8 mouse cellular contexts compared by ENCODE assay signal in genomic region chr6:119451981-119452499, GRCm38 (mm10). TPM values are rescaled to one million over a fixed set of nuclear protein-coding genes. Genes with fewer than 3 reads are reported as not detected.
A peak's percentile ranks its signal among the peaks of the same experiment; 100 is the strongest.
DNase-seq lines count a peak whose midpoint lies in the region; ATAC-seq and TF ChIP-seq lines count a peak whose summit lies in the region.

No protein-coding gene starts in this region.

- under 1% methylated on average over 15 of the region's 15 CpGs for WGBS in heart, embryonic 11.5 days (ENCODE audit: insufficient replicate concordance)

- H3ac ChIP-seq in myocyte (ENCODE audit: control insufficient read depth, insufficient read length) = no peak overlapping the region

- H3K27me3 ChIP-seq in heart, embryonic 11.5 days (ENCODE audit: control insufficient read depth, insufficient read depth, low read length) = peaks cover 2% of the 10 kb centered on the region; the same call in 1 of the 2 replicates
- H3K27me3 ChIP-seq in myocyte (ENCODE audit: control insufficient read depth, insufficient read depth, insufficient read length) = peaks cover 30% of the 10 kb centered on the region

- peaks cover 15% of the 10 kb centered on the region for H3K4me1 ChIP-seq in heart, embryonic 11.5 days (ENCODE audit: control insufficient read depth, insufficient read depth, low read length)

- H3K4me3 ChIP-seq in heart, embryonic 11.5 days (ENCODE audit: low read depth, low read length) = peak overlapping the region; percentile 42
- H3K4me3 ChIP-seq in myocyte = no peak overlapping the region

- H3K9me3 ChIP-seq in heart, embryonic 11.5 days (replicated peaks; ENCODE audit: control insufficient read depth, low read length) = no peaks in the 10 kb centered on the region

- H3K9ac ChIP-seq in heart, embryonic 11.5 days (ENCODE audit: low read depth, low read length) = peak overlapping the region; percentile 65

- peak overlapping the region; percentile 71 for H3K27ac ChIP-seq in heart, embryonic 11.5 days (ENCODE audit: low read depth, low read length)

- no peak for ATAC-seq in heart, embryonic 11.5 days (replicated peaks; ENCODE audit: insufficient number of reproducible peaks, low FRiP score, low TSS enrichment)
- no peak for ATAC-seq in megakaryocyte, adult 5-6 weeks (ENCODE audit: poor library complexity, severe bottlenecking)

- DNase-seq in heart, adult 18-20 months = peak; percentile 46 to 65
- no peak for DNase-seq in heart, adult 8-10 months (ENCODE audit: low spot score)
- DNase-seq in embryo, embryonic 9.5 days (ENCODE audit: extremely low spot score) = peak; percentile 78
- peak; percentile 81 for DNase-seq in kidney, postnatal 10 days
- peak; percentile 47 for DNase-seq in liver

- no peaks in the 10 kb centered on the region for H3K79me2 ChIP-seq in myocyte (ENCODE audit: control insufficient read depth, insufficient read depth)

- no peak for TF ChIP-seq POLR2A in myocyte (IDR thresholded peaks at IDR 0.05; ENCODE audit: insufficient read length, low read depth)

- peak overlapping the region; percentile 77 for H3K4me2 ChIP-seq in heart, embryonic 11.5 days
- H3K4me2 ChIP-seq in myocyte (ENCODE audit: low read depth) = peak overlapping the region; percentile 30

- no peaks in the 10 kb centered on the region for H3K36me3 ChIP-seq in heart, embryonic 11.5 days (ENCODE audit: control insufficient read depth, insufficient read depth, low read length)
- H3K36me3 ChIP-seq in myocyte (ENCODE audit: control insufficient read depth, insufficient read depth) = no peaks in the 10 kb centered on the region

TF ChIP-seq in myocyte, 11 proteins besides CTCF, POLR2A, EP300 and RAD21:
- no peak for TF ChIP-seq CEBPB (IDR thresholded peaks at IDR 0.05; ENCODE audit: insufficient read depth, poor library complexity, severe bottlenecking)
- no peak for TF ChIP-seq POLR2AphosphoS2 (IDR thresholded peaks at IDR 0.05; ENCODE audit: insufficient read length, low read depth)
- TF ChIP-seq TCF3 (IDR thresholded peaks at IDR 0.05; ENCODE audit: insufficient read length, low read depth) = no peak
- TF ChIP-seq E2F4 (IDR thresholded peaks at IDR 0.05; ENCODE audit: insufficient read depth) = no peak
- no peak for TF ChIP-seq MAX (IDR thresholded peaks at IDR 0.05; ENCODE audit: low read depth)
- TF ChIP-seq SRF (IDR thresholded peaks at IDR 0.05; ENCODE audit: control insufficient read depth, insufficient read length, low read depth) = no peak
- TF ChIP-seq MYOG (IDR thresholded peaks at IDR 0.05; ENCODE audit: control insufficient read depth in 1 of 3, insufficient read depth in 1 of 3, insufficient read length in 2 of 3, low read depth in 2 of 3) = no peak
- no peak for TF ChIP-seq REST (IDR thresholded peaks at IDR 0.05; ENCODE audit: insufficient read depth, insufficient read length)
- no peak for TF ChIP-seq USF1 (IDR thresholded peaks at IDR 0.05; ENCODE audit: low read depth)
- TF ChIP-seq TCF12 (IDR thresholded peaks at IDR 0.05; ENCODE audit: insufficient read depth, poor library complexity, severe bottlenecking) = no peak
- TF ChIP-seq MYOD1 (IDR thresholded peaks at IDR 0.05; ENCODE audit: control insufficient read depth in 1 of 3, insufficient read length in 2 of 3, low read depth in 2 of 3) = no peak
TF ChIP-seq in myocyte: peak in this region for 0.

RNA-seq across cellular contexts. Expression of gene Fbxl14, which starts 27.4 kb away (rescaled TPM):
- 10 to 100 TPM; 15.0 to 15.6 TPM for total RNA-seq in heart, adult 18-20 months (2021)
- 10 to 100 TPM; 14.7 to 18.1 (median 16.2) TPM for total RNA-seq in heart, adult 8-10 months (2022)
- 4.9 and 5.2 TPM in 2 replicates for polyA plus RNA-seq in heart, embryonic 11.5 days (2014; fragmentation: Nextera tagmentation; extraction: Ambion mirVana)
- polyA plus RNA-seq in myocyte (2012; fragmentation: generic; extraction: Trizol) = 13.1 TPM
- total RNA-seq in megakaryocyte, adult 5-6 weeks (2015) = 38.4 and 40.4 TPM in 2 replicates
- total RNA-seq in megakaryocyte, adult 5-6 weeks (2017) = 40.1 and 42.2 TPM in 2 replicates

RNA-seq across cellular contexts. Expression of gene Adipor2, which starts 34.5 kb away (rescaled TPM):
- 10 to 100 TPM; 71.4 to 86.5 TPM for total RNA-seq in heart, adult 18-20 months (2021)
- 10 to 100 TPM; 53.7 to 69.1 (median 61.2) TPM for total RNA-seq in heart, adult 8-10 months (2022)
- polyA plus RNA-seq in heart, embryonic 11.5 days (2014; fragmentation: Nextera tagmentation; extraction: Ambion mirVana) = 11.5 and 22.6 TPM in 2 replicates
- 47.9 TPM for polyA plus RNA-seq in myocyte (2012; fragmentation: generic; extraction: Trizol)
- 64.1 and 69.9 TPM in 2 replicates for total RNA-seq in megakaryocyte, adult 5-6 weeks (2015)
- total RNA-seq in megakaryocyte, adult 5-6 weeks (2017) = 94.1 and 98.6 TPM in 2 replicates
